Mouse (Mus musculus) lung, adult 10 weeks (tissue): ENCODE measurements around the gene Fam229b. TPM values are rescaled to one million over a fixed set of nuclear protein-coding genes. Genes with fewer than 3 reads are reported as not detected.

Source experiments
- polyA plus RNA-seq: library from polyadenylated mRNA; stranded (reverse); fragments of 350-450 nt; fragmentation: Illumina TruSeq; extraction: RNeasy Lipid Tissue Mini Kit (QIAGEN cat#74804); gene quantifications from one replicate; pipeline ENCODE4 v1.2.3, GENCODE M21; 2014; ENCODE audit warnings: low read depth, low replicate concordance; ENCODE audit not compliant: insufficient read depth

Fam229b gene
- polyA plus RNA-seq: 6.2 TPM

GRCm38 (mm10) chr10:39133462-39134310 is at the start of gene Fam229b, which contains the start of gene Tube1:
Fam229b (minus strand) TSS chr10:39133914.
Tube1 (plus strand) TSS chr10:39133976.

GRCm38 (mm10) chr10:39163694-39164093 is 30.0 kb upstream of the Fam229b start, which contains the start of gene Ccn6:
Ccn6 (minus strand) TSS chr10:39163794.

Other genes starting within 250 kb of the Fam229b start
- gene Lama4, start 168.4 kb downstream of the Fam229b start, polyA plus RNA-seq: 59.2 TPM
- 0.31 TPM for gene Tube1, start 62 bp upstream of the Fam229b start, polyA plus RNA-seq
- gene Ccn6, start 29.9 kb upstream of the Fam229b start, polyA plus RNA-seq: 0.17 TPM
- 27.0 TPM for gene Fyn, start 234.9 kb upstream of the Fam229b start, polyA plus RNA-seq